Mouse (Mus musculus) megakaryocyte, embryonic 14.5 days (primary cell): Measurements from ENCODE around the gene Kcnh1.

Experiments
- FLI1 ChIP-seq: IDR thresholded peaks from 2 replicates; pipeline ENCODE4 v1.6.1; 2012; ENCODE audit warnings: low read length, inconsistent platforms, mixed read lengths
- GATA1 ChIP-seq: IDR thresholded peaks from 3 replicates; pipeline ENCODE4 v1.6.1; 2012; ENCODE audit warnings: mixed read lengths, low read length, inconsistent platforms, borderline replicate concordance

DNA sequence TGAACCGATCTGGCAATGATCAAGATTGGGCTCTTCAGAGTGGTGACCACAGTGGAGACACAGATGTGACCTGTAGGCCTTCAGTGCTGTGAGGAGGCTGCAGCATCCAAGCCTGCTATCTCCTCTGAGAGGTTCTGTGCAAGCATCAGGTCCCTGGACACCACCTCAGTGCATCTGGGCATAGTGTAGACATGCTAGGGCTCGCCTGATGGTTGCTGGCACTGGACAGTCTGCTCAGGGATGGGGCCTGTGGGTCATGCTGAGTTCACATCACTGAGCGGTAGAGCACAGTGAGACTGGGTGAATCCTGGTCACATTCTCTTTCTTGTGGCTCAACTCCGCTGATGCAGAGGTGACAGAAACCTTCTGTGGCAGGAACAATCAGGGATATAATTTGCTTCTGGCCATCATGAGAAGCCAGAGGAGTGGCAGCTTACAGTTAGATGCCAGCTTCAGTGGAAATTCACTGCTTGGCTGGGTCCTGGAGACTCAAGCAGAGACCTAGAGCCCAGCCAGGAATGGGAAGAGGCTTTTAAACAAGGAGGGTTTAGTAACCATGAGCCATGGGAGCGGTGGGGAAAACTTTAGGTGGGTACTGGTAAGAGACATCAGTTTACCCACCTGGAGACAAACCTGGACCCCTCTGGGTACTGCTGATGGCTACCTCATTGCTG is 252.3 kb downstream of the Kcnh1 start:
- no peak for TF ChIP-seq GATA1
- TF ChIP-seq FLI1, result no peak
